Mouse (Mus musculus) kidney, adult 2 months (tissue): ENCODE measurements around the gene Atxn1. TPM values are rescaled to one million over a fixed set of nuclear protein-coding genes. Genes with fewer than 3 reads are reported as not detected.
A peak's percentile ranks its signal among the peaks of the same experiment; 100 is the strongest.

Experiments
- DNase-seq: peaks from one replicate; pipeline ENCODE4 v3.0.0; 2021
- H3K27ac ChIP-seq: fragments of 200-500 bp; 2 replicates; pipeline ENCODE4 v1.5.1; 2012; ENCODE audit warnings: low read depth, low read length, control low read depth, inconsistent platforms; ENCODE audit not compliant: insufficient read depth
- H3K27me3 ChIP-seq: fragments of 200-500 bp; replicated peaks from 2 replicates; pipeline ENCODE4 v1.6.1; 2012; ENCODE audit warnings: mild to moderate bottlenecking, moderate library complexity, low read length, inconsistent platforms; ENCODE audit not compliant: control insufficient read depth, insufficient read depth
- H3K36me3 ChIP-seq: fragments of 200-500 bp; 2 replicates; pipeline ENCODE4 v1.6.1; 2012; ENCODE audit warnings: mild to moderate bottlenecking, moderate library complexity, low read length, inconsistent platforms; ENCODE audit not compliant: control insufficient read depth, insufficient read depth
- H3K4me1 ChIP-seq: fragments of 200-500 bp; 2 replicates; pipeline ENCODE4 v1.6.1; 2011; ENCODE audit warnings: low read length; ENCODE audit not compliant: control insufficient read depth, insufficient read depth
- H3K4me3 ChIP-seq: fragments of 200-500 bp; 2 replicates; pipeline ENCODE4 v1.5.1; 2011; ENCODE audit warnings: mild to moderate bottlenecking, low read depth, low read length, control low read depth; ENCODE audit not compliant: insufficient read depth
- CTCF ChIP-seq: fragments of 200-500 bp; conservative IDR thresholded peaks from 2 replicates; pipeline ENCODE4 v1.5.1; 2011; ENCODE audit warnings: low read depth, mild to moderate bottlenecking, control low read depth, low read length, moderate library complexity, mixed read lengths; ENCODE audit not compliant: insufficient read depth, insufficient read length
- POLR2A ChIP-seq: fragments of 200-500 bp; IDR thresholded peaks from one replicate; pipeline ENCODE4 v1.6.1; 2011; ENCODE audit warnings: low read depth, low read length, control low read depth
- WGBS: fragments of 180-500 bp; shearing (Covaris S2); methylation state at CpG from one replicate; pipeline ENCODE4 v1.1.7; 2018; 5-methylcytosine and 5-hydroxymethylcytosine counted together
- polyA plus RNA-seq: library from polyadenylated mRNA; depleted of rRNA; stranded (reverse); fragments of >200 nt; gene quantifications from 2 replicates; pipeline ENCODE4 v1.2.3, GENCODE M21; 2012

The Atxn1 gene
- polyA plus RNA-seq, 1 experiment = 15.0 TPM

DNA sequence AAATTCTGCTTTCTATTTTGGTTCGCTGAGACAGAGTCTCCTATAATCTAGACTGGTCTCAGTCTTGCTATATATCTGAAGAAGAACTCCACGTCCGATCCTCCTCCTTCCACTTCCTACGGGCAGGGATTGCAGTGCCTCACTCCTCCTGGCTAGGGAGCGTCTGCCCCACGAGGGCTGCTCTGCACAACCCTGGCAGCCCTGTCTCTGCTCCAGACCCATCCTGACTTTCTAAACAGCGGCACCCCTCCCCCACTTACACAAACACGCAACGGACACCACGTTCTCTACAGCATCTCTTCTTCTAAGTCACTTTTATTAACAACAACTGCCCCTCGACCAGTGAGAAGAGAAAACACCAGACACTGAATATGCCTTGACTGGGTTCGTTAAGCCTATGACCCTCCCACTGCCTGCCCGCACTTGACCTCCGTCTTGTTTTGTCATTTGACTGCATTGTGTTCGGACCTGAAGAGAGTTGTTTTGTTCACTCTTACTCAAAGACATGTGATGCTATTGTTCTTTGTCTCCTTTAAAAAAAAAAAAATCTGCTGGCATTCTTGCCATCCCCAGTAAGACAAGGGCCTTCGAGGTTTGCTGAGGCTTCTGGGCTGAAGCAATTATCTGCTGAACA lies 154.9 kb downstream of the Atxn1 start:
- H3K36me3 ChIP-seq = no peaks in the 10 kb centered on the region
- no peak for TF ChIP-seq POLR2A
- no peak for TF ChIP-seq CTCF
- H3K27ac ChIP-seq = no peak overlapping the region
- H3K27me3 ChIP-seq = no peaks in the 10 kb centered on the region
- no peak overlapping the region for H3K4me3 ChIP-seq
- DNase-seq = no peak
- H3K4me1 ChIP-seq = peaks cover 6% of the 10 kb centered on the region; the same call in 1 of the 2 replicates
- WGBS = 36% methylated on average over 16 of the region's 16 CpGs

DNA sequence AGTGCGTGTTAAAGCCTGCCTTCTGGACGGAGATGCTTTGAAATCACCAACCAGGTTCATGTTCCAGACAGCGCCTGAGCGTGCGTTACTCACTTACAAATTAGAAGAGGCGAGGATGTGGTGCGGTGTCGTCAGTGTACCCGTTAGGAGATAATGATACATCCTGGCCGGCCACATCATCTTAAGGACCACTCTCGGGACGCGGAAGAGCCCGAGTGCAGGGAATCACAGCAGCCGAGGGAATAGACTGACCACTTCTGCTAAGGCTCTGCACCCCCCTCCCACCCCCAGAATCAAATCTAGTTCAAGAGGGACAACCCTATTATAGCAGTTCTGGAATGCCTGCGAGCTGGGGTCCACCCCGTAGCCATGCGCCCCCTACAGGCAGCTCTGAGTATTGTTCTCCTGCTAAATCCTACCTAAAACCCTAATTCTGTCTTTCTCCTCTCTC lies 157.2 kb downstream of the Atxn1 start:
- 71% methylated on average over 18 of the region's 18 CpGs for WGBS
- Histone ChIP-seq H3K27ac (no peak overlapping the region), H3K4me1 (peaks cover 6% of the 10 kb centered on the region; the same call in 1 of the 2 replicates), H3K27me3 (no peaks in the 10 kb centered on the region), H3K36me3 (no peaks in the 10 kb centered on the region), H3K4me3 (no peak overlapping the region)
- DNase-seq = peak; percentile 23
- peak; percentile 55 for TF ChIP-seq CTCF
- TF ChIP-seq POLR2A = no peak

- TF ChIP-seq POLR2A (no peak), CTCF (no peak)
- 84% methylated on average over 18 of the region's 18 CpGs for WGBS
- Histone ChIP-seq H3K4me3 (no peak overlapping the region), H3K27ac (no peak overlapping the region), H3K4me1 (peaks cover 6% of the 10 kb centered on the region; the same call in 1 of the 2 replicates), H3K27me3 (no peaks in the 10 kb centered on the region), H3K36me3 (no peaks in the 10 kb centered on the region)
- DNase-seq = no peak
These were observed 157.9 kb downstream of the Atxn1 start for GRCm38 (mm10) chr13:45806600-45807525.

- H3K27me3 ChIP-seq = no peaks in the 10 kb centered on the region
These were observed 158.8 kb downstream of the Atxn1 start for GRCm38 (mm10) chr13:45805915-45806599.

DNA sequence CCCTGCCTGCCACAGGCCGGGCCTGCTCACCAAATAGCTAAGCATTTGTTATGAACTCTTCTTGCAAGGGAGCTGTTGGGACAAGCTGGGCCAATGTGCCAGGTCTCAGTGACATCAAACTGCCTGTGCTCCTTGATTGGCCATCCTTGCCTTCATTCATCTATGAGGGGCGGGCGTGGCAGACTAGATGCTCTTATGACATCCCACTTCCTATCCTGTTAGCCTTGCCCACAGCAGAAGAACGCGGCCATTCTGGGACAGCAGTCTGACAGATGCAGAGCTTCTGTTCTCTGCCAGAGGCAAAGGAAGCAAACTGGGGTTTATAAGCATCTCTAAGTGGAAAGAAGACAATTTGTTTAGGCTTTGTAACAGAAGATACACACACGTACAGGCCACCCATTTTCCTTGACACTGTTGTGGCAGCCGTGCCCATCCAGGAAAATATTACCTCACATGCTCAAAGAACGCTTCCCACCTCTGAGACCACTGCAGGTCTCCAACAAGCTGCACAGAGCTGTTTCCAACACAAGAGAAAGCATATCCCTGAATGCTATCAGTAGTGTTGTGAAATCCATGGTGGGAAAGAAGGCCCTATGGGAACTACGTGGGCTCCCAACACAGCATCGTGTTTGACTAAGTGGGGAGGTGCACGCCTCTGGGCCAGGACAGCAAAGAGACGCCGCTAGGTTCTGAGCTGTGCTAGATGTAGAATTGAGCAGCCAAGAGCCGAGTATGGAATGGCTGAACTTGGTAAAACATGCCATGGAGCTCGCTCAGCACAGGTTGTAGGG lies 162.0 kb downstream of the Atxn1 start:
- 93% methylated on average over 15 of the region's 15 CpGs for WGBS
- Histone ChIP-seq H3K4me1 (no peaks in the 10 kb centered on the region), H3K27ac (no peak overlapping the region), H3K4me3 (no peak overlapping the region), H3K27me3 (no peaks in the 10 kb centered on the region), H3K36me3 (no peaks in the 10 kb centered on the region)
- DNase-seq = peak; percentile 48
- TF ChIP-seq CTCF = no peak
- no peak for TF ChIP-seq POLR2A

More at GRCm38 (mm10) chr13:45805915-45806599, 158.8 kb downstream of the Atxn1 start:
- no peak overlapping the region for H3K4me3 ChIP-seq
- TF ChIP-seq CTCF = no peak
- TF ChIP-seq POLR2A = no peak
- H3K27ac ChIP-seq = no peak overlapping the region
- no peaks in the 10 kb centered on the region for H3K36me3 ChIP-seq
- peaks cover 6% of the 10 kb centered on the region; the same call in 1 of the 2 replicates for H3K4me1 ChIP-seq
- WGBS = 61% methylated on average over 9 of the region's 9 CpGs
- no peak for DNase-seq

GRCm38 (mm10) chr13:45798248-45798647 lies 166.6 kb downstream of the Atxn1 start:
- DNase-seq = no peak
- no peak for TF ChIP-seq POLR2A
- no peak for TF ChIP-seq CTCF

DNA sequence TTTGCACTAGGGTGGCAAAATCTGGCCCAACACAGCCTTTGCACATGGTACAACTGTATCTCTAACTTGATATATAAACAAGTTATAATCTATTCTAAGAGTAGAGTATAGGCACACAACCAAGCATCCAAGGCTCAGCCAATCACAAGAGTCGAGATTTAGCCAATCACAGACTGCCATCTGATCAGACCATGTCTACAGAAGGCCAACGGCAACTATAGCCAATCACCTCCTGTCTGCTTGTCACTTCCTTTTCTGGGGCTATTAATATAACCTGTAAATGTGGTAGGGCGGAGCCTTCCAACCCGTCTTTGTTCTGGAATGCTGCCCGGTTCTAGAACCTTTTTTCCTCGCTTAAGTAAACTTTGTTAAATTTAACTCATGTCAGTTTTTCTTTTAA lies 167.1 kb downstream of the Atxn1 start:
- DNase-seq = peak; percentile 39
- H3K36me3 ChIP-seq = peaks cover 4% of the 10 kb centered on the region; the same call in 1 of the 2 replicates
- no peak for TF ChIP-seq POLR2A
- no peak for TF ChIP-seq CTCF
- no peaks in the 10 kb centered on the region for H3K27me3 ChIP-seq
- no peak overlapping the region for H3K4me3 ChIP-seq
- peak overlapping the region; percentile 16; the same call in 1 of the 2 replicates for H3K27ac ChIP-seq
- H3K4me1 ChIP-seq = no peaks in the 10 kb centered on the region; the same call in 1 of the 2 replicates
- WGBS = 62% methylated on average over 6 of the region's 6 CpGs

More at GRCm38 (mm10) chr13:45798248-45798647, 166.6 kb downstream of the Atxn1 start:
- Histone ChIP-seq H3K4me3 (no peak overlapping the region), H3K4me1 (no peaks in the 10 kb centered on the region; the same call in 1 of the 2 replicates), H3K27me3 (no peaks in the 10 kb centered on the region), H3K27ac (no peak overlapping the region), H3K36me3 (peaks cover 4% of the 10 kb centered on the region; the same call in 1 of the 2 replicates)
- WGBS = 71% methylated on average over 4 of the region's 4 CpGs
